In the genomic region with DNA sequence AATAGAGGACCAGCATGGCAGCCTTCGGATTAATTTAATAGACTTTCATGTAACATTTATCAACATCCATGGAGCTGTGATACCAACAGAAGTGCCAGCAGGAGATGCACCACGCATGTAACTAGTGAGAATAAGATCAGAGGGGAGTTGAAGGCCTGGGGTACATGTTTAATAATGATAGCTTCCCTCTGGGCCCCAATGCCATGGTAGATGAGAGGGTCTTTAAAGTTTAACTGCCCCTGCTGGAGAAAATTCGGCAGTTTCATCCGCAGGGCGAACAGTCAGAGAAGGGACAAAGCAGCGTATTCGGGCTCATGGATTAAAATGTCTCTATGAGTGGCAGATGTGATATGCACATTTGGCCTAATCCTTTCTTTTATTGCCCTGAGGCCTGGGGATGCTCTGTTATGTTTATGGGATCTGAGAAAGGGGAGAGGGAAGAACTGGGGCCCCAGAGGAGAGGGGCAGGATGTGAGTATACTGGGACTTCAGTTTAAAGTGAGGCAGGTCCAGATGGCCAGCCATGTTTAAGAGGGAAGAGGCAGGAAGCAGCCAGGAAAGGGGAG, we compare ENCODE assay signal across 28 mouse cellular contexts.
DNase-seq lines count a peak whose midpoint lies in the region; ATAC-seq and TF ChIP-seq lines count a peak whose summit lies in the region.
"Had no signal": no experiment of that assay in that cellular context is flagged by ENCODE, and none has a peak within 500 bp of the region (broad histone marks: within the 10 kb centered on the region; RNA-seq: fewer than 3 reads in every experiment).

No protein-coding gene starts in this region.

- 0 out of 2 replicates have a peak, but pooled peaks have one; percentile 3 for TF ChIP-seq CTCF in hindbrain, postnatal 0 days (IDR thresholded peaks at IDR 0.05; ENCODE audit: low read depth)

- H3K4me2 ChIP-seq in hindbrain, postnatal 0 days (ENCODE audit: low read depth, low read length), result no peak overlapping the region
- no peak overlapping the region for H3K4me2 ChIP-seq in hindbrain, embryonic 11.5 days (replicated peaks; ENCODE audit: low read depth, low read length)
- no peak overlapping the region for H3K4me2 ChIP-seq in neural tube, embryonic 13.5 days
- no peak overlapping the region for H3K4me2 ChIP-seq in midbrain, embryonic 12.5 days (replicated peaks)
- H3K4me2 ChIP-seq: heart, embryonic 13.5 days; liver, embryonic 13.5 days; neural tube, embryonic 15.5 days; stomach, embryonic 15.5 days had no signal

- H3K27ac ChIP-seq in hindbrain, postnatal 0 days, result no peak overlapping the region
- no peak overlapping the region for H3K27ac ChIP-seq in hindbrain, embryonic 11.5 days (ENCODE audit: low read depth, low read length)
- H3K27ac ChIP-seq in neural tube, embryonic 13.5 days (replicated peaks), result peak overlapping the region; percentile 9; the same call in 1 of the 2 replicates
- H3K27ac ChIP-seq in midbrain, embryonic 12.5 days (replicated peaks), result peak overlapping the region; percentile 49
- H3K27ac ChIP-seq: embryonic facial prominence, embryonic 10.5 days; heart, embryonic 13.5 days; liver, embryonic 13.5 days; neural tube, embryonic 15.5 days; stomach, embryonic 15.5 days had no signal

- WGBS in hindbrain, postnatal 0 days, result 67% methylated on average over 7 of the region's 7 CpGs
- 84% methylated on average over 7 of the region's 7 CpGs for WGBS in hindbrain, embryonic 11.5 days
- 68% methylated on average over 7 of the region's 7 CpGs for WGBS in neural tube, embryonic 13.5 days
- 54% methylated on average over 7 of the region's 7 CpGs for WGBS in midbrain, embryonic 12.5 days

- no peaks in the 10 kb centered on the region for H3K36me3 ChIP-seq in hindbrain, postnatal 0 days (ENCODE audit: insufficient read depth, low read length)
- no peaks in the 10 kb centered on the region for H3K36me3 ChIP-seq in hindbrain, embryonic 11.5 days (ENCODE audit: control insufficient read depth, insufficient read depth, low read length)
- H3K36me3 ChIP-seq in neural tube, embryonic 13.5 days, result no peaks in the 10 kb centered on the region
- H3K36me3 ChIP-seq in midbrain, embryonic 12.5 days, result no peaks in the 10 kb centered on the region
- H3K36me3 ChIP-seq: embryonic facial prominence, embryonic 10.5 days; G1E; heart, embryonic 13.5 days; liver, embryonic 13.5 days; neural tube, embryonic 15.5 days; stomach, embryonic 15.5 days had no signal

- ATAC-seq in hindbrain, postnatal 0 days, result no peak
- no peak for ATAC-seq in hindbrain, embryonic 11.5 days (ENCODE audit: low FRiP score)
- no peak for ATAC-seq in neural tube, embryonic 13.5 days (ENCODE audit: low read depth)
- ATAC-seq in midbrain, embryonic 12.5 days (ENCODE audit: low FRiP score, low read depth), result peak; percentile 75
- ATAC-seq: forebrain, postnatal 0 days; intestine, postnatal 0 days had no signal

- no peaks in the 10 kb centered on the region for H3K9me3 ChIP-seq in hindbrain, postnatal 0 days (ENCODE audit: low read length)
- no peaks in the 10 kb centered on the region for H3K9me3 ChIP-seq in hindbrain, embryonic 11.5 days (ENCODE audit: control insufficient read depth, low read length)
- H3K9me3 ChIP-seq in neural tube, embryonic 13.5 days, result no peaks in the 10 kb centered on the region
- no peaks in the 10 kb centered on the region for H3K9me3 ChIP-seq in midbrain, embryonic 12.5 days
- H3K9me3 ChIP-seq: G1E; heart, embryonic 13.5 days; liver, embryonic 13.5 days; neural tube, embryonic 15.5 days; stomach, embryonic 15.5 days had no signal

- DNase-seq in hindbrain, postnatal 0 days (ENCODE audit: low spot score), result no peak
- no peak for DNase-seq in hindbrain, embryonic 11.5 days (ENCODE audit: low spot score)
- DNase-seq in neural tube, embryonic 10.5 days (ENCODE audit: extremely low spot score, low spot score), result no peak
- DNase-seq in cerebellum, adult 9-10 months, result no peak
- no peak for DNase-seq in gastrocnemius, postnatal 10 days
- DNase-seq: adrenal gland, postnatal 10 days; B cell, adult 2 months; cerebellum, postnatal 10 days; forebrain, postnatal 0 days; gastrocnemius, postnatal 25 days; heart, adult 18-20 months; heart, postnatal 14 days; liver, embryonic 13.5 days; lung, adult 2 months; lung, postnatal 36 days; right cerebral cortex, adult 18-20 months; right cerebral cortex, postnatal 4 days; thymus, postnatal 36 days had no signal

- H3K4me3 ChIP-seq in hindbrain, postnatal 0 days (ENCODE audit: low read length), result no peak overlapping the region
- no peak overlapping the region for H3K4me3 ChIP-seq in hindbrain, embryonic 11.5 days (ENCODE audit: low read depth, low read length)
- H3K4me3 ChIP-seq in neural tube, embryonic 13.5 days, result no peak overlapping the region
- H3K4me3 ChIP-seq in midbrain, embryonic 12.5 days, result no peak overlapping the region
- H3K4me3 ChIP-seq: embryonic facial prominence, embryonic 10.5 days; heart, embryonic 13.5 days; liver, embryonic 13.5 days; myocyte; neural tube, embryonic 15.5 days; stomach, embryonic 15.5 days had no signal

- H3K27me3 ChIP-seq in hindbrain, postnatal 0 days (ENCODE audit: insufficient read depth, low read length), result no peaks in the 10 kb centered on the region
- H3K27me3 ChIP-seq in hindbrain, embryonic 11.5 days (ENCODE audit: control insufficient read depth, insufficient read depth, low read length), result no peaks in the 10 kb centered on the region
- no peaks in the 10 kb centered on the region for H3K27me3 ChIP-seq in neural tube, embryonic 13.5 days
- H3K27me3 ChIP-seq in midbrain, embryonic 12.5 days, result no peaks in the 10 kb centered on the region
- H3K27me3 ChIP-seq: CH12.LX; heart, embryonic 13.5 days; liver, embryonic 13.5 days; neural tube, embryonic 15.5 days; stomach, embryonic 15.5 days had no signal

- H3K4me1 ChIP-seq in hindbrain, postnatal 0 days (ENCODE audit: insufficient read depth, low read length), result no peaks in the 10 kb centered on the region; the same call in 1 of the 2 replicates
- H3K4me1 ChIP-seq in hindbrain, embryonic 11.5 days (replicated peaks; ENCODE audit: control insufficient read depth, insufficient read depth, low read length), result no peaks in the 10 kb centered on the region
- H3K4me1 ChIP-seq in neural tube, embryonic 13.5 days (replicated peaks), result peaks cover 8% of the 10 kb centered on the region; the same call in 1 of the 2 replicates
- peaks cover 9% of the 10 kb centered on the region; the same call in 1 of the 2 replicates for H3K4me1 ChIP-seq in midbrain, embryonic 12.5 days
- H3K4me1 ChIP-seq: neural tube, embryonic 15.5 days; stomach, embryonic 15.5 days had no signal

- no peak overlapping the region for H3K9ac ChIP-seq in hindbrain, postnatal 0 days (replicated peaks; ENCODE audit: low read length)
- H3K9ac ChIP-seq in hindbrain, embryonic 11.5 days (ENCODE audit: low read depth, low read length), result no peak overlapping the region
- H3K9ac ChIP-seq in neural tube, embryonic 13.5 days, result no peak overlapping the region
- no peak overlapping the region for H3K9ac ChIP-seq in midbrain, embryonic 12.5 days (replicated peaks)
- H3K9ac ChIP-seq: forebrain, postnatal 0 days; heart, embryonic 13.5 days; liver, embryonic 13.5 days; neural tube, embryonic 15.5 days; stomach, embryonic 15.5 days had no signal

Comparison
In these comparisons a context has a peak if more than half of its experiments do, and no peak if none do; other contexts are left out.
1. H3K27ac ChIP-seq: peak in neural tube, embryonic 13.5 days (single experiment) and midbrain, embryonic 12.5 days (single experiment); none in hindbrain, postnatal 0 days (single experiment) and hindbrain, embryonic 11.5 days (single experiment).